Mouse (Mus musculus) embryonic facial prominence, embryonic 10.5 days (tissue): Measurements from ENCODE around the gene Mcm8. TPM values are rescaled to one million over a fixed set of nuclear protein-coding genes. Genes with fewer than 3 reads are reported as not detected.
A peak's percentile ranks its signal among the peaks of the same experiment; 100 is the strongest.

ENCODE experiments used
- DNase-seq: peaks from one replicate; pipeline ENCODE4 v3.0.0-alpha.2; 2017; ENCODE audit warnings: low spot score
- H3K27ac ChIP-seq: fragments of 300-500 bp; sonication (generic); replicated peaks from 2 replicates; pipeline ENCODE4 v1.5.1; 2016; ENCODE audit warnings: mild to moderate bottlenecking
- H3K27me3 ChIP-seq: fragments of 300-500 bp; sonication (generic); replicated peaks from 2 replicates; pipeline ENCODE4 v1.6.1; 2016; ENCODE audit warnings: low read depth, mild to moderate bottlenecking; ENCODE audit not compliant: poor library complexity, severe bottlenecking
- H3K36me3 ChIP-seq: fragments of 300-500 bp; sonication (generic); replicated peaks from 2 replicates; pipeline ENCODE4 v1.6.1; 2016; ENCODE audit warnings: mild to moderate bottlenecking, moderate library complexity
- H3K4me1 ChIP-seq: fragments of 300-500 bp; sonication (generic); 2 replicates; pipeline ENCODE4 v1.6.1; 2016
- H3K4me3 ChIP-seq: fragments of 300-500 bp; sonication (generic); 2 replicates; pipeline ENCODE4 v1.5.1; 2016; ENCODE audit warnings: mild to moderate bottlenecking, moderate library complexity
- H3K9me3 ChIP-seq: fragments of 300-500 bp; sonication (generic); 2 replicates; pipeline ENCODE4 v1.6.1; 2016; ENCODE audit warnings: mild to moderate bottlenecking
- WGBS: fragments of 180-500 bp; shearing (Covaris S2); methylation state at CpG from one replicate; pipeline ENCODE4 v1.1.7; 2016; 5-methylcytosine and 5-hydroxymethylcytosine counted together
- polyA plus RNA-seq: library from polyadenylated mRNA; unstranded; fragments of >200 nt; fragmentation: Nextera tagmentation; extraction: Ambion mirVana; gene quantifications from 2 replicates; pipeline ENCODE4 v1.2.1, GENCODE M21; 2016

Gene Mcm8
- polyA plus RNA-seq, 1 experiment from 2014 or later: 30.9 TPM

DNA sequence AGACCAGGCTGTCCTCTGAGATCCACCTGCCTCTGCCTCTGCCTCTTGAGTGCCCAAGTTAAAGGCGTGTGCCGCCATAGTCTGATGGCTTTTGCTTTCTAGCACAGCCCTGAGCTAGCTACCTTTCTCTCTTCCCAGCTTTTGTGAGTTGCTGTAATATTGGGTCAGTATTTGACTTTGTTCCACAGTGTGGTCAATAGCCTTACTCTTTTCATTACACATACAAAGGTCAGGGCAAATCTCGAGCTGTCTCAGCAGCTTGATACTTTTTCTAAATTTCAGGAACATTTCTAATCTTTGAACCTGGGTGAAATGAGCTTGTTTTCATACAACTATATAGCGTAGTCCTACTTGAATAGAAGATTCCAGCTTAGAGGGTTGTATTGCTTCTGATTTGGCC is 32.4 kb downstream of the Mcm8 start:
- Histone ChIP-seq H3K4me1 (peaks cover 16% of the 10 kb centered on the region), H3K36me3 (peaks cover 42% of the 10 kb centered on the region), H3K4me3 (0 out of 2 replicates have a peak overlapping the region, but pooled peaks have one; percentile 93), H3K27ac (no peak overlapping the region), H3K27me3 (no peaks in the 10 kb centered on the region), H3K9me3 (no peaks in the 10 kb centered on the region)
- 92% methylated on average over 4 of the region's 4 CpGs for WGBS
- DNase-seq: no peak

DNA sequence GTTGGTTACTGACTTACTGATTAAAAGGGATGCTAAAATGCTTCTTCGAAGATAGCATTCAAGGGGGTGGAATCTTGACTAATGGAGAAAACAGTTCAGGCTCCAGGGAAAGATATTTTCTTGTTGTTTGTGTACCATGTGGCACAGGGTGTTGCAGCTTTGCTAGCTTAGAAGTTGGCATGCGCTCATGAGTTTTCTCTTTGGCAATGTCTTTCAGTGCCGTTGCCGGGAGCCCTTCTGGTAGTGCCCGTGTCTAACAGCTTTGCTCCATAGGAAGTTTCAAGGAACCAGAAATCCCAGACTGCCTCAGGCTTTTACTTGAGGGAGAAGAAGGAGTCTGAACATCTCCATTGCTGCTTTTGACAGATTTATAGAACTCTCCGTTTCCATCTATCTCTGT is 33.2 kb downstream of the Mcm8 start:
- Histone ChIP-seq H3K27ac (no peak overlapping the region), H3K27me3 (no peaks in the 10 kb centered on the region), H3K36me3 (peaks cover 45% of the 10 kb centered on the region), H3K4me3 (no peak overlapping the region), H3K4me1 (peaks cover 16% of the 10 kb centered on the region), H3K9me3 (no peaks in the 10 kb centered on the region)
- DNase-seq: no peak
- 92% methylated on average over 6 of the region's 6 CpGs for WGBS

DNA sequence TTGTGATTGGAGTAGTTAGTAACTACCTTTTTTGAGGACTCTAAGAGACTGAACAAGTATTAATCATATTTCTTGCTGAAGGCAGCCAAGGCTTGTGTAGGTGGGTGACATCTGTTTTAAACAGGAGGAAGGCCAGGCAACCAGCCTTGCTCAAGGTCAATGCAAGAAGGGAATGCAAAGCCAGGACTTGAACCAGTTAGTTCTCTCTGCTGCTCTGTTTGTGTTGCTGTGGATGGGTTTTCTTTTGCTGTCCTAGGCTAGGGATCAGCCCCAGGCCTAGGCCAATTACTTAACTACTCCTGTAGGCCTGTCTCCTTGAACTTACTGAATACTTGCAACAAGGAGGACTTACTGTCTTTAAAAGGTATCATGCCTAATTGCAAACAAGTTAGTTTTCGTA is 37.1 kb downstream of the Mcm8 start:
- H3K9me3 ChIP-seq: no peaks in the 10 kb centered on the region
- no peak for DNase-seq
- 97% methylated on average over 1 of the region's 1 CpGs for WGBS
- H3K27me3 ChIP-seq: no peaks in the 10 kb centered on the region
- peaks cover 4% of the 10 kb centered on the region for H3K4me1 ChIP-seq
- H3K27ac ChIP-seq: no peak overlapping the region
- peaks cover 51% of the 10 kb centered on the region for H3K36me3 ChIP-seq
- H3K4me3 ChIP-seq: no peak overlapping the region

DNA sequence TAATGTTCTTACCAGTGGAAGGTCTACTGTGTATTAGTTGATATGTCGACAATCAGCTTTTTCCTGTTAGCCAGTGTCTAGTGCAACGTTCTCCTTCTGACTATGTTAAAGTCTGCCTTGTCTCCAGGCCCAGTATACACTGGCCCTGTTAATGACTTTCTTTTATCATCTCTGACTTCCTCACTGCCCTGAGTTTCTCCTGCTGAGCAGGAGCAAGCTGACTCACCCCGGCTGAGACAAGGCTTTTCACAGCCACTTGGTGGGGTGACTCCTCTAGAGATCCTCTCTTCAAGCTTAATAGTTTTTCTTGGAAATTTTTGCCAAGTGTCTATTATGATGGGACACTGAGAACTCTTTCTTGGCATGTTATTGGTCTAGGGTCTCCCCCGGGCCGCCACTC is 40.4 kb downstream of the Mcm8 start:
- Histone ChIP-seq H3K27me3 (no peaks in the 10 kb centered on the region), H3K9me3 (no peaks in the 10 kb centered on the region), H3K4me3 (no peak overlapping the region), H3K4me1 (no peaks in the 10 kb centered on the region), H3K27ac (no peak overlapping the region), H3K36me3 (peaks cover 37% of the 10 kb centered on the region)
- WGBS: 83% methylated on average over 5 of the region's 5 CpGs
- DNase-seq: no peak

DNA sequence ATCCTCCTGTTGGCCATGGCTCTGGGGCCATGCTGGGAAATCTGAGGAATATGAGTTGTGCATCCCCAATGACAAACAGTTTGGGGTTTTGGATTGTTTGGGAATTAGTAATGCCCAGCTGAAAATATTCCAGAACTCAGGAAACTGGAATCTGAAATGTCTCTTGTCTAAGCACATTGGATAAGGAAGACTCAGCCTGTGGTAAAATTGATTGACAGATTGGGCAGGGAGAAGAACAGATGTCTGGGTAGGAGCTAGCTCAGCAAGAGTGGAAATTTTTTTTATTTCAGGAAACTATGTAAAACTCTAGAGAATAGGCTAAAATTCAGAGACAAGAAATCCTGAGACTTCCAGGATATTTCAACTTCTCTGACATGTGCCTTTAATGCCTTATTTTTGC is 44.5 kb downstream of the Mcm8 start:
- no peaks in the 10 kb centered on the region for H3K27me3 ChIP-seq
- H3K4me1 ChIP-seq: no peaks in the 10 kb centered on the region
- H3K36me3 ChIP-seq: peaks cover 15% of the 10 kb centered on the region

DNA sequence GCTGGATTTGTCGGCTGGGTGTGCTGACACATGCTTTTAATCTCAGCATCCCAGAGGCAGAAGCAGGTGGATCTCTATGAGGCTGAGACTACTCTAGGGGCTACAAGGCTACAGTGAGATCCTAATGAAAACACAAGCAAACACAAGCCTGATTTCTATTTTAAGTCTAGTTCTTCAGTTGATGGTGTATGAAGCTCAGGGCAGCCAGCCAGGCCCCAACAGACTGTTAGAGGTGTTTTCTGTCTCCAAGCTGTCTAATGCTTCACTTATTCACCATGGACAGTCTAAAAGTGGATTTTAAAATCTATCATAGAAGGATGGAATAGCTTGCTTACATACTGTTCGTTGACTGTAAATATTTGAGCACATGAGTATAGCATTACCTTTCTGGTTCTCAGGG is 45.5 kb downstream of the Mcm8 start:
- H3K27ac ChIP-seq: no peak overlapping the region
- 88% methylated on average over 2 of the region's 2 CpGs for WGBS

More for the DNA sequence above, 44.5 kb downstream of the Mcm8 start:
- Histone ChIP-seq H3K4me3 (no peak overlapping the region), H3K27ac (no peak overlapping the region), H3K9me3 (no peaks in the 10 kb centered on the region)
- DNase-seq: no peak

DNA sequence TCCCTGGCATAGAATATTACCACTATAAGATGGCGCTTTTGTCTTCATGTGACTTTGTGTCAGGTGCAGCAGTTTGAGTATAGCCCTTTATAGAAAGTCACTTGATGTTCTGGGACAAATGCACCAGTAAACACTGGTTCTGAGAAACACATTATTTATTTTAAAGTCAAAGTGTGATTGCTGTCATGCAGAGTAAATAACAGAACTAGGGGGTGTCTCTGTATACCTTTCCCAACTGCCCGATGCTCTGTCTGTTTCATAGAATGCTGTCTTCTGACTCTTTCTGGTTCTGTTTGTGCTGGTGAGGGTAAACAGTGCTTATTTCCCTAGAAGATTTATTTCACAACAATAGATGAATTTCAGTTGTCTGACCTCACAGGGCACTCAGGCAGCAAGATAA is 47.4 kb downstream of the Mcm8 start:
- Histone ChIP-seq H3K27me3 (no peaks in the 10 kb centered on the region), H3K4me1 (no peaks in the 10 kb centered on the region), H3K27ac (no peak overlapping the region), H3K9me3 (no peaks in the 10 kb centered on the region), H3K36me3 (peaks cover 27% of the 10 kb centered on the region), H3K4me3 (no peak overlapping the region)
- 95% methylated on average over 2 of the region's 2 CpGs for WGBS
- DNase-seq: no peak

More for the DNA sequence above, 45.5 kb downstream of the Mcm8 start:
- Histone ChIP-seq H3K27me3 (no peaks in the 10 kb centered on the region), H3K4me1 (no peaks in the 10 kb centered on the region), H3K4me3 (no peak overlapping the region), H3K9me3 (no peaks in the 10 kb centered on the region), H3K36me3 (peaks cover 20% of the 10 kb centered on the region)
- DNase-seq: no peak

DNA sequence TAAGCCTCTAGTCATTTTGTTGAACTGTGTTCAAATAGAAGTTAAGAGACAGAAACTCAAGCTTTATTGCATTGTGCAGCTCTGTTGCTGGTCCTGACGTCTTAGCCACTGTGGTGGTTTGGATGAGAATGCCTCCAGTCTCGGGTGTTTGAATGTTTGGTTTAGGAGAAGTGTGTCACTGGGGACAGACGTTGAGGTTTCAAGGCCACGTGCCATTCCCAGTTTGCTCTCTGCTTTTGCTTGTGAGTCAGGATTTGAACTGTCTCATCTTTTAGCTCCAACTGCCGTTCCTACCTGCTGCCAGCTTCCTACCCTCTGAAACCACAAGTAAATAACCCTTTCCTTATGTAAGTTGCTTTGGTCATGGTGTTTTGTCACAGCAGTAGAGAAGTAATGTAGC is 51.6 kb downstream of the Mcm8 start:
- H3K4me1 ChIP-seq: no peaks in the 10 kb centered on the region
- H3K9me3 ChIP-seq: no peaks in the 10 kb centered on the region
- no peak overlapping the region for H3K27ac ChIP-seq
- peaks cover 27% of the 10 kb centered on the region for H3K36me3 ChIP-seq
- 78% methylated on average over 5 of the region's 5 CpGs for WGBS
- no peak overlapping the region for H3K4me3 ChIP-seq
- no peak for DNase-seq
- H3K27me3 ChIP-seq: no peaks in the 10 kb centered on the region

DNA sequence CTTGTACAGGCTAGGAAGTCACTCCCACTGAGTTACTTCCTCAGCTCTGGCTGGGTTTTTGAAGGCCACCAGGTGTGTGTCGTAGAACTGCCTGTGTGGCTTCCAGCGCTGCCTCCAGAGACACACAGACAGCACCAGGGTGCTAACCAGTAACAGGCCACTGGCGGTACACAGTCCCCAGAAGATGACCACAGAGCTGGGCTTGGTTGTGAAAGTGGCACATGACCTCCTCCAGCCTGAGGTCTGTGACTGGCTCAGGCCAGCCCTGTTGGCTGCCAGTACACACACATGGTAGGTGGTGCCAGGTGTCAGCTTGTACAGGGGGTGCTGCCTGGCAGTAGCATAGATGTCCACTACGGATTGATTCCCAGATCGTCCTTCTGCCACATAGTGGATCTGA is 53.7 kb downstream of the Mcm8 start:
- DNase-seq: no peak
- H3K27me3 ChIP-seq: no peaks in the 10 kb centered on the region
- H3K36me3 ChIP-seq: peaks cover 20% of the 10 kb centered on the region
- no peaks in the 10 kb centered on the region for H3K9me3 ChIP-seq
- H3K27ac ChIP-seq: no peak overlapping the region
- no peaks in the 10 kb centered on the region for H3K4me1 ChIP-seq
- WGBS: 90% methylated on average over 5 of the region's 5 CpGs
- H3K4me3 ChIP-seq: no peak overlapping the region

DNA sequence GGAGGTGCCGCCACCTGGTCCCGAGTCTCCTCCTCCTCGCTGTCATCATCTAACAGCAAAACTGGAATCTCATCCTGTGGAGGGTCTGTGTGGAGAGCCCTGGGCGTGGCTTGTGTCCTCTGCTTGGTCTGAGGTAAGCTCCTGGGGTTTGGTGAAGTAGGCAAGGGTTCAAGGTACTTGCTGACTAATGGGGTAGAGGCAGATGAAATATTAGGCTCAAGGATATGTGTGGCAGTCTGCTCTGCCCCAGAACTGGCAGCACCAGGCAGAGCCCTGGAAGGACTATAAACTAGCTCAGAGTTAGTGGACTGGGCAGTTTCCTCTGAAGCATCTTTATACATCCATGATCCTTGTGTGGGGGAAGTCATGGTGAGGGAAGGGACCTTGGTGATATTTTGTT is 54.3 kb downstream of the Mcm8 start:
- WGBS: 83% methylated on average over 4 of the region's 4 CpGs
- Histone ChIP-seq H3K4me3 (no peak overlapping the region), H3K27me3 (no peaks in the 10 kb centered on the region), H3K36me3 (peaks cover 16% of the 10 kb centered on the region; the same call in 1 of the 2 replicates), H3K4me1 (no peaks in the 10 kb centered on the region), H3K9me3 (no peaks in the 10 kb centered on the region), H3K27ac (no peak overlapping the region)
- DNase-seq: no peak

DNA sequence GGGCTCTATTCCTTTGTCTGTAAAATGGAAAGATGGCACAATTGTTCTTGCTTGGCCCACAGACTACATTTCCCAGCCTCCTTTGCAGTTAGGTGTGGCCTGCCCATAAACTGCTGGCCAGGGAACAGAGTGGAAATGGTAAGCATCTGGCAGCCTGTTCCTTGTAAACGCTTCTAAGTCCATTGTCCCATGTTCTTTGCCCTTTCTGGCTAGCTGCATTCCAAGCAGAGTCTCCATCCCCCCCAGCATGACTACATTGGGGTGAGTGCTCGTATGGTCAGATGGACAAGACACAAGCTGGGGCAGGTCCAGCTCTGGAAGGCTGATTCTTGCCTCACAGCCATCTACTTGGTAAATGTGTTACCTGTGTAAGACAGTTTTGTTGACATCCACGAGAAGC is 55.7 kb downstream of the Mcm8 start:
- Histone ChIP-seq H3K36me3 (0 out of 2 replicates have a peak, but pooled peaks cover 5% of the 10 kb centered on the region), H3K9me3 (no peaks in the 10 kb centered on the region), H3K4me3 (no peak overlapping the region), H3K27ac (no peak overlapping the region), H3K27me3 (0 out of 2 replicates have a peak, but pooled peaks cover under 1% of the 10 kb centered on the region), H3K4me1 (no peaks in the 10 kb centered on the region)
- WGBS: 75% methylated on average over 3 of the region's 3 CpGs
- no peak for DNase-seq

DNA sequence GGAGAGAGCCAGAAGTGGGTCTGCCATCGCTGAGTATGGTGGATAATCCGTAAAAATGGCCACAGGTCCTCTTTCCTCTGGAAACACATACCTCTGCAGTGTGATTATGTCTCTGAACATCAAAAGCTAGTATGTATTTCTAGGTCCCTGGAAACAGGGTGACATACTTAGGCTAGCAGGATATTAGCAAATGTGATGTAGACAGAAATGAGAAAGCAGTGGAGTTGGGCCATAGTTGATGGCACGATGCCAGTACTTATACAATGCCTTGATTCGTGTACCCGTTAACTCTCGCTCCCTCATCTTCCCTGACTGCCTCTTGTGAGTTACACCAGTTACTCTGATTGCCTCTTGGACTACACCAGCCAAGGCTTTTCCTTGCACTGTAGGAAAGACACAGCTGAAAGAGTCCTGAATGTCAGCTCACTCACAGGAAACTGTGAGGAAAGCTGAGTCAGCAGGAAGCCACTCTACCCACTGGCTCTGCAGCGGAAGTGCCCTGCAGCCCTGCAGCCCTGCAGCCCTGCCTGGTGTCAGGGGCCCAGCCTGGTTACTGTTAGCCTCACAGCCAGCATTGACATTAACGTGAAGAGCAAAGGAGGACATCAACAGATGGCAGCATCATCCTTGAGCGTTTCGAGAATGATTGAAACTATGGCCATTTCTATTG is 57.9 kb downstream of the Mcm8 start:
- 90% methylated on average over 10 of the region's 10 CpGs for WGBS
- Histone ChIP-seq H3K4me1 (peaks cover 4% of the 10 kb centered on the region), H3K9me3 (no peaks in the 10 kb centered on the region), H3K27me3 (peaks cover 22% of the 10 kb centered on the region), H3K36me3 (no peaks in the 10 kb centered on the region), H3K27ac (no peak overlapping the region), H3K4me3 (no peak overlapping the region)
- DNase-seq: no peak

DNA sequence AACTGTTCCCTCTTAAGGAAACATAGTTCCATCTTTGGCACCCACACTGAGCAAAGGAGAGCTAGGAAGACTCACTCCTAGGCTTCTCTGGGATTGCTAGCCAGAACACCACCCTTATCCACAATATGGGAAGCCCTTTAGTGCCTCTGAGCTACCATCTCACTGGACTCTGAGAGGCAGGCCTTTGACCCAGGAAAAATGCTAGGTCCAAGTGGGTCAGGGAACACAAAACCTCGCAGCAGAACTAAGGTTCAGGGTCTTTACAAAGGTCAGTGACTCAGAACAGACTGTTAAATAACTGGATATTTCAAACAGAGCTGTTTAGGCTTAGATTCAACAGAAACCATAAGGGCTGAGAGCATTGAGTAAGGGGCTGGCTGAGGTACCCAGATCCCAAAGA is 61.0 kb downstream of the Mcm8 start:
- no peak for DNase-seq
- WGBS: 71% methylated on average over 1 of the region's 1 CpGs
- Histone ChIP-seq H3K4me1 (peaks cover 35% of the 10 kb centered on the region), H3K27me3 (peaks cover 52% of the 10 kb centered on the region), H3K27ac (no peak overlapping the region), H3K9me3 (no peaks in the 10 kb centered on the region), H3K36me3 (no peaks in the 10 kb centered on the region), H3K4me3 (no peak overlapping the region)
